Mouse (Mus musculus): ENCODE measurements around the gene Dusp27. TPM values are rescaled to one million over a fixed set of nuclear protein-coding genes. Genes with fewer than 3 reads are reported as not detected.

The Dusp27 gene
- polyA plus RNA-seq, 1 experiment from 2014 or later = 0.50 TPM

DNA sequence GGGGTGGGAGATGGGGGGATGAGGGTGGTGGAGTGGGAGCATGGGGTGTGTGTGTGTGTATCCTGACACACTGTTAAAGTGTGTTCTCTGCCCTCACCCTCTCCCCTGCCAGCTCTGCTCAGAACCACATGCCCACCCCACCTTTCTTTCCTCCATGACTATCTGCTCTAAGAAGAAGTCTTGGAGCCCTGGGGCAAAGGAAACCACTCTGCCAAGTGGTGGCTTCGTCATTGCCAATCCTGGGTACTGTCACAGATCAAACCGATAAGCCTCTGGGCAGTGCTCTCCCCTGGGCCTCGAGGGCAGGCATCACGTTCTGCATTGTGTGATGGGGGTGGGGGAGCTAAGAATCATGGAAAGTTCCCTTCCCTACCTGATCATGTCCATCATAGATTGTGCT lies 4.6 kb upstream of the Dusp27 start:
- Histone ChIP-seq H3K4me1 (replicated peaks; ENCODE audit: control insufficient read depth, insufficient read depth) (0 out of 2 replicates have a peak, but pooled peaks cover 2% of the 10 kb centered on the region), H3K4me2 (replicated peaks; ENCODE audit: low read depth) (no peak overlapping the region), H3K9ac (ENCODE audit: low read length) (no peak overlapping the region), H3K27ac (replicated peaks) (no peak overlapping the region), H3K36me3 (ENCODE audit: control insufficient read depth, insufficient read depth, low read length) (no peaks in the 10 kb centered on the region), H3K9me3 (ENCODE audit: control insufficient read depth, low read length) (no peaks in the 10 kb centered on the region), H3K4me3 (ENCODE audit: low read depth, low read length) (no peak overlapping the region), H3K27me3 (ENCODE audit: control insufficient read depth, insufficient read depth, low read length) (no peaks in the 10 kb centered on the region)
- DNase-seq (ENCODE audit: low spot score) = no peak
- no peak for ATAC-seq (ENCODE audit: low FRiP score, low TSS enrichment)
- 53% methylated on average over 4 of the region's 4 CpGs for WGBS
- TF ChIP-seq CTCF (IDR thresholded peaks at IDR 0.05; ENCODE audit: low read depth) (no peak), EP300 (optimal IDR thresholded peaks at IDR 0.05) (no peak)

DNA sequence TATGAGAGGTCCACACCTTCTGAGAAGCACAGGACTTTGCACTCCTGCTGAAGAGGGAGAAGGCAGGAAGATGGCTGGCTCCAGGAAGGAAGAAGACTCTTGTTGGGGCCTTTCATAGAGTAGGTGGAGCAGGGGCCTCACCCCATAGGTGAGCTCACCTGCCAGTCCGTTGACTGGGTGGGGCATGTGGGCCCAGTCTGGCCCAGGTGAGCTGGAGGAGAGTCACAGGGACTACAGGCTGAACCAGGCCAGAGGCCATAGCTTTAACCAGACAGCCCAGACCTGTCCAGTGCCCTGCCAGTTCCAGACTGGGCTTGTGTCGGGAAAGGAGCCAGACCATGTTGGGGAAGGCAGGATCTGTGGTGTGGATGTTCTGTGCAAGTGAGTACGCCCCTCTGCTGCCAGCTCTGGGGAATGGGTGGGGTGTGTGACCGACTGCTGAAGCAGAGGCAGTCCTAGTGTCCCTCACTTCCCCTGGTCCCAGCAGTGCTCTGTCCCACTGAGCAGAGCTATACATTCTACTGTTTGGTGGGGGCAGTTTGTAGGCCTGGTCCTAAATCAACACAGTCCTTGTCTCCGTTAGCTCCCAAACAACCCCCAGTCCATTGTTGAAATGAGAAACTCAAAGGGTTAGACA lies 2.6 kb upstream of the Dusp27 start, which contains the start of gene Gpa33:
Gpa33 (plus strand) TSS at position 15 of the 637 bp plus-strand sequence.
- H3K27ac ChIP-seq (replicated peaks) = 0 out of 2 replicates have a peak within 1 kb of the TSS, but pooled peaks have one; percentile 20
- H3K36me3 ChIP-seq (ENCODE audit: control insufficient read depth, insufficient read depth, low read length) = no peaks in the 10 kb centered on the region
- H3K9ac ChIP-seq (ENCODE audit: low read length) = no peak within 1 kb of the TSS
- ATAC-seq (ENCODE audit: low FRiP score, low TSS enrichment) = peak; percentile 98
- H3K4me2 ChIP-seq (replicated peaks; ENCODE audit: low read depth) = peak within 1 kb of the TSS; percentile 6; the same call in 1 of the 2 replicates
- H3K9me3 ChIP-seq (ENCODE audit: control insufficient read depth, low read length) = no peaks in the 10 kb centered on the region
- WGBS = 70% methylated on average over 5 of the region's 5 CpGs
- H3K4me1 ChIP-seq (replicated peaks; ENCODE audit: control insufficient read depth, insufficient read depth) = 0 out of 2 replicates have a peak, but pooled peaks cover 2% of the 10 kb centered on the region
- TF ChIP-seq CTCF (IDR thresholded peaks at IDR 0.05; ENCODE audit: low read depth) = no peak
- TF ChIP-seq EP300 (optimal IDR thresholded peaks at IDR 0.05) = no peak
- peak; percentile 84 for DNase-seq (ENCODE audit: low spot score)
- H3K4me3 ChIP-seq (ENCODE audit: low read depth, low read length) = no peak within 1 kb of the TSS
- H3K27me3 ChIP-seq (ENCODE audit: control insufficient read depth, insufficient read depth, low read length) = no peaks in the 10 kb centered on the region

DNA sequence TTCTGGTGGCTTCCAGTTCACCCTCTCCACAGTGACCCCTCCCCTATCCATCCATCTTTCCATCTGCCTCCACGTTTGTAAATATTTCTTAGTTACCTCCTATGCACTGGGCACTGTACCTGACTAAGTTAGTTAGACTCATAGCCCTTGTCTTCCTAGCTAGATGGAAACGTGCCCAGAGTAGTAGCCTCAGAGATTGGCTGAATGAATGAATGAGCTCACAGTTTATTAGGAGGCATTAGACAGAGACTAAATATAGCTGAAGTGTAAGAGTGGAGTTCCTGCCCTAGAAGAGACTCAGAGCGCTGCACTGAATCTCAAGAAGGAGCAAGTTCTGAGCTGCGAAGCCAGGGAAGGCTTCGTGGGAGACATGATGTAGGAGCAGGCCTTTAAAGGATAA lies 829 bp upstream of the Dusp27 start:
- Histone ChIP-seq H3K27me3 (ENCODE audit: control insufficient read depth, insufficient read depth, low read length) (no peaks in the 10 kb centered on the region), H3K9me3 (ENCODE audit: control insufficient read depth, low read length) (no peaks in the 10 kb centered on the region), H3K27ac (replicated peaks) (no peak overlapping the region), H3K36me3 (ENCODE audit: control insufficient read depth, insufficient read depth, low read length) (no peaks in the 10 kb centered on the region), H3K4me1 (replicated peaks; ENCODE audit: control insufficient read depth, insufficient read depth) (0 out of 2 replicates have a peak, but pooled peaks cover 2% of the 10 kb centered on the region), H3K4me2 (replicated peaks; ENCODE audit: low read depth) (no peak overlapping the region), H3K4me3 (ENCODE audit: low read depth, low read length) (no peak overlapping the region), H3K9ac (ENCODE audit: low read length) (no peak overlapping the region)
- ATAC-seq (ENCODE audit: low FRiP score, low TSS enrichment) (no peak), DNase-seq (ENCODE audit: low spot score) (no peak)
- TF ChIP-seq CTCF (IDR thresholded peaks at IDR 0.05; ENCODE audit: low read depth) (no peak), EP300 (optimal IDR thresholded peaks at IDR 0.05) (no peak)
- WGBS = 69% methylated on average over 5 of the region's 5 CpGs

DNA sequence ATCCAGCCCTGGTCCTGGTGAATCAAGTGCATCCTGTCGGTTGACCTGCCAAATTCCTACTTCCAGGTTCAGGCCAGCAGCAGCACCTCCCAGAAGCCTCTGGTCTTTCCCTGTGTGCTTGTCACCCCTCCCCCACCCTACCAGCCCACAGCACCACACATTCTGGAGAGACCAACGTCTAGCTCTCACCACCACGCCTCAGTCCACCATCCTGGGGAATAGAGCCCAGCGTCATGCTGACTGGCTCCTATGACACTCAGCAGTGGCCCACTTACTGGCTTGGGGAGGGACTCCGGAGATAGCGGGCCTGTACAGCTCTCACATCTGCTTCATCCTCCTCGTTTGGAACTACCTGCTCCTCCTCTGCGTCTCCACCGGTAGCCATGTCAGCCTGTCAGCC lies 927 bp downstream of the Dusp27 start:
- Histone ChIP-seq H3K4me3 (ENCODE audit: low read depth, low read length) (no peak overlapping the region), H3K36me3 (ENCODE audit: control insufficient read depth, insufficient read depth, low read length) (no peaks in the 10 kb centered on the region), H3K4me2 (replicated peaks; ENCODE audit: low read depth) (no peak overlapping the region), H3K9me3 (ENCODE audit: control insufficient read depth, low read length) (no peaks in the 10 kb centered on the region), H3K27me3 (ENCODE audit: control insufficient read depth, insufficient read depth, low read length) (no peaks in the 10 kb centered on the region), H3K27ac (replicated peaks) (no peak overlapping the region), H3K9ac (ENCODE audit: low read length) (no peak overlapping the region), H3K4me1 (replicated peaks; ENCODE audit: control insufficient read depth, insufficient read depth) (0 out of 2 replicates have a peak, but pooled peaks cover 2% of the 10 kb centered on the region)
- TF ChIP-seq EP300 (optimal IDR thresholded peaks at IDR 0.05) = no peak
- TF ChIP-seq CTCF (IDR thresholded peaks at IDR 0.05; ENCODE audit: low read depth) = no peak
- DNase-seq (ENCODE audit: low spot score) = no peak
- no peak for ATAC-seq (ENCODE audit: low FRiP score, low TSS enrichment)
- 59% methylated on average over 9 of the region's 9 CpGs for WGBS

DNA sequence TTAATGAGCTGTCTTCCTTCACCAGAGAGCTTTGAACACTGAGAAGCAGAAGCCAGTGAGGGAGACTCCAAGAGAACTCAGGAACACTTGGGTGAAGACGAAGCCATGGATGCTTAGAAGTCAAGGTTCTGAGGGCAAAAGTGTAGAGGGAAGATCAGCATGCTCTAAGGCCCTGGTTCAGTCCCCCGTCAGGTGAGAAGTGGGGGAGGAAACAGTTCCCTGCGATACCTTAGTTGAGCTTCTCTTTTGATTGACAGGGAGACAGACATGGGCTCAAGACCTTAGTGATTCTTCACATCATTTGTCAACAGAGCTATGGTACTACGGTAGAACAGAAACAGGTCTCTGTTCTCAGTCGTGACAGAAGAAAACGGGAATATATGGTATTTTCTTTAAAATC lies 1.4 kb downstream of the Dusp27 start:
- H3K9ac ChIP-seq (ENCODE audit: low read length) = no peak overlapping the region
- 0 out of 2 replicates have a peak, but pooled peaks cover 2% of the 10 kb centered on the region for H3K4me1 ChIP-seq (replicated peaks; ENCODE audit: control insufficient read depth, insufficient read depth)
- TF ChIP-seq EP300 (optimal IDR thresholded peaks at IDR 0.05) (no peak), CTCF (IDR thresholded peaks at IDR 0.05; ENCODE audit: low read depth) (no peak)
- no peak overlapping the region for H3K4me2 ChIP-seq (replicated peaks; ENCODE audit: low read depth)
- H3K9me3 ChIP-seq (ENCODE audit: control insufficient read depth, low read length) = no peaks in the 10 kb centered on the region
- ATAC-seq (ENCODE audit: low FRiP score, low TSS enrichment) (no peak), DNase-seq (ENCODE audit: low spot score) (no peak)
- WGBS = 89% methylated on average over 6 of the region's 6 CpGs
- no peak overlapping the region for H3K27ac ChIP-seq (replicated peaks)
- no peak overlapping the region for H3K4me3 ChIP-seq (ENCODE audit: low read depth, low read length)
- no peaks in the 10 kb centered on the region for H3K36me3 ChIP-seq (ENCODE audit: control insufficient read depth, insufficient read depth, low read length)
- no peaks in the 10 kb centered on the region for H3K27me3 ChIP-seq (ENCODE audit: control insufficient read depth, insufficient read depth, low read length)

DNA sequence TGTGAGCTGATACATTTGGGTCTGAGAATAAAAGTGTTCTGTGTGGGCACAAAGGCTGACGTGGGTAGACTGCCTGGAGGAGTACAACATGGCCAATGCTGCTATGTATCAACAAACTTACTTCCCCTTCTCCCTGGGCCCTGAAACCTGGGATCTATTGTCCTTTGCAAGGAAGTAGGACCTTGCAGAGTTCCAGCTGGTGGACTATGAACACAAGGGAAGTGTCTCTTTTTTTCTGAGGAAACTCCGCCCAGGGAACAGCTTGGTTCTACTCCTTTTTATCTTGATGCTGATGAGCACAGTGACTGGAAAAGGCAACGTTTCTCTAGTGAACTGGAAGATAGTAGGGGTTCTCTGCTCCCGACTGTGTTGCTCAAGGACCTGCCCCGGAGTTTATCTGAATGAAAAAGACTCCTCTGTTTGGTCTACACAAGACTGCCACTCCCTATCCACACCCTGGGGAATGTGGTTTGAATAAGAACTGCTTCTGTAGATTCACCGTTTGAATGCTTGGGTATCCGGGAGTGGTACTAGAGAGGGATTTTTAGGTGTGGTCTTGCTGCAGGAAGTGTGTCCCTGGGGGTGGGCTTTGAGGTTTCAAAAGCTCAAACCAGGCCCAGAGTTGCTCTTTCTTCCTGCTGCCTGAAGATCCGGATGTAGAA lies 2.7 kb downstream of the Dusp27 start:
- Histone ChIP-seq H3K9ac (ENCODE audit: low read length) (no peak overlapping the region), H3K9me3 (ENCODE audit: control insufficient read depth, low read length) (no peaks in the 10 kb centered on the region), H3K36me3 (ENCODE audit: control insufficient read depth, insufficient read depth, low read length) (no peaks in the 10 kb centered on the region), H3K4me3 (ENCODE audit: low read depth, low read length) (no peak overlapping the region), H3K4me2 (replicated peaks; ENCODE audit: low read depth) (no peak overlapping the region), H3K4me1 (replicated peaks; ENCODE audit: control insufficient read depth, insufficient read depth) (0 out of 2 replicates have a peak, but pooled peaks cover 2% of the 10 kb centered on the region), H3K27ac (replicated peaks) (no peak overlapping the region), H3K27me3 (ENCODE audit: control insufficient read depth, insufficient read depth, low read length) (no peaks in the 10 kb centered on the region)
- DNase-seq (ENCODE audit: low spot score) (no peak), ATAC-seq (ENCODE audit: low FRiP score, low TSS enrichment) (no peak)
- TF ChIP-seq CTCF (IDR thresholded peaks at IDR 0.05; ENCODE audit: low read depth) = no peak
- TF ChIP-seq EP300 (optimal IDR thresholded peaks at IDR 0.05) = no peak
- WGBS = 58% methylated on average over 8 of the region's 8 CpGs

Measured in stomach, postnatal 0 days (tissue).